Mouse (Mus musculus) frontal cortex, postnatal 14 days (tissue): ENCODE data around the gene Hivep1.
A peak's percentile ranks its signal among the peaks of the same experiment; 100 is the strongest.

Experiments
- DNase-seq, 2 experiments: peaks; one replicate each; pipeline ENCODE4 v3.0.0; 2022; ENCODE audit warnings: low spot score in 2 of 2

The Hivep1 gene

GRCm38 (mm10) chr13:42075546-42075945 is 23.7 kb downstream of the Hivep1 start:
- DNase-seq, result no peak

DNA sequence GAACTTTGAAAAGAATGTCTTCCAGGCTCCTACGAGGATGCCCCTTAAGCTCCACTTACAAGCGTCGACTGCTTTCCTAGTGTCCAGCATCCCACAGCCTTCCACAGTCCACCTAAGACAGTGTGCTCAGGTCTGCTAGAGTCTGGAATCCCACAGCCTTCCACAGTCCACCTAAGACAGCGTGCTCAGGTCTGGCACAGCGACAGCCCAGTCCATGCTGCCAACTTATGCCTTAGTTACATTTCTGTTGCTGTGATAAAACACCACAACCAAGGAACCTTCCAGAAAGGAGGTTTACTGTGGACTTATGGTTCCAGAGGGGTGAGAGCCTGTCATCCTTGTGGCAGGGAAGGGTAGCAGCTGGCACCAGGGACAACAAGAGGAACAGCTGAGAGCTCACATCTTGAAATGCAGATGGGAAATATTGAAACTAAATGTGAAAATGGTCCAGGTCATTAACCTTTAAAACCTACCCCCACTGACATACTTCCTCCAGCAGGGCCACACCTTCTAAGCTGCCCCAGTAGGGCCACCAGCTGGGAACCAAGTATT is 25.0 kb downstream of the Hivep1 start:
- no peak for DNase-seq

GRCm38 (mm10) chr13:42077629-42078028 is 25.8 kb downstream of the Hivep1 start:
- DNase-seq, result no peak

DNA sequence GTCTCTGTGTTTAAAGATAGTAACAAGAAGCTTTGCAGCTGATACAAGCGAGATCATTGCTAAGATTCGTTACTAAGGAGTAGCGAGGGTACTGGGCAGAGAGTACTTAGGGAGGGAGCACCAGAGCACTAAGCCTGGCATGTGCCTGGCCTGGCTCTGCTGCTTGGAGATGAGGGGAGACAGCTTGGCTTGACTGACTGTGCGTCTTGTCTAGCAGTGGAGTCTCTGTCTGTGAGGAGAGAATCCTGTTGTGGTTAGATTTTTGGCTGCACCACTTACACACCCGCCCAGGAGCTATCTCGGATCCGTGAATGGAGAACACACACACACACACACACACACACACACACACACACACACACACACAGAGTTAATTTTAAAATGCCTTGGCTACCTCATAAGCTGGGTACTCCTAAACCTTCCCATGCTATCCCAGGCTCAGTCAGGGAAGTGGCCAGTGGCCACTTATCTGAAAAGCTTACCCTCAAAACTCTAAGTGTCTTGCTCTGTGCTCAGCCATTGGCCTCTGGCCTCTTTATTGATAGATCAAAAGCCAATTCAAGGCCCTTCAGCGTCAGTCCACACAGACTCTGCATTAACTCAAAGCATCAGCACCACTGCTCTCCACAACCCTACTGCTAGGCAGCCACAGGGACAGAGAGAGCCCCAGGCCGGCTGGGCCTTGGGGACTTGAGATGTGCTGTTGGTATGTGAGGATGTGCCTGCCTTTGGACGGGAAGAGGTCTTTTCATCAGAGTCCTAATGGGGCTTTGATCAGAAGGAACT is 28.5 kb downstream of the Hivep1 start:
- no peak for DNase-seq

DNA sequence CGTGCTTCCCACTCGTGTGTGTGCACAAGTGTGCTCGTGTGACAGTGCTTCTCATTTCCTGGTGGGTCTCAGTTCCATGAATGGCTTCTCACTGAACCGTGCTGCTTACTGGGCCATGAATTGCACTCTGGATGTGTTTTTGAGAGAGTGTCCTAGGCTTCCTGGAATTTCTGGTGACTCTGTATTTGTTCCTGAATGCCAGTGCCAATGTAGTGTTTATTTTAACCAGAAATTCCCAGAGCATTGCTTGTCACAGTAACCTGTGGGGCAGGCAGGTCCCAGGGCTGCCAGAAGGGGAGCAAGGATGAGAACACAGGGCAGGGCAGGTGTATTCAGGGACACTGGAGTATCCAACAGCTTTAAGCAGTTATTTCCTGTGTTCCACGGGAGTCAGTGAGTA is 36.5 kb downstream of the Hivep1 start:
- no peak for DNase-seq

DNA sequence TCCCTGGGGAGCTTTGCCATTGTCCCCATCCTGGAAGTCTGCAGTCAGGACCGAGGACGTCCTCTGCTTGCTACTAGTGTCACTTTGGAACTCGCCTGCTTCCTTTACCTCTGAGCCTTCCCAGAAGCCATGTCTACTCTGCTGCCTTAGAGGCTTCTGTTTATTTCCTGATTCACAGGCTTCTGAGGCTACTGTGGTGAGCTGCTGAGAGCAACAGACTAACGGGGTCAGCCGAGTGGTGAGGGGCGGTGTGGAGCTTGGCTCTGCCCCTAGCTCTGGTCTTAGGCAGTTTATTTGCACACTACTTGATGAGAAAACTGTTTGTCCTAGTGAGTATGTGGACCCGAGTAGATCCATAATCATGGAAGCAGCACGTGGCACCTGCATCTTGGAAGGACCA is 37.2 kb downstream of the Hivep1 start:
- no peak for DNase-seq

- DNase-seq, result no peak
These were observed 38.9 kb downstream of the Hivep1 start for GRCm38 (mm10) chr13:42090751-42091150.

DNA sequence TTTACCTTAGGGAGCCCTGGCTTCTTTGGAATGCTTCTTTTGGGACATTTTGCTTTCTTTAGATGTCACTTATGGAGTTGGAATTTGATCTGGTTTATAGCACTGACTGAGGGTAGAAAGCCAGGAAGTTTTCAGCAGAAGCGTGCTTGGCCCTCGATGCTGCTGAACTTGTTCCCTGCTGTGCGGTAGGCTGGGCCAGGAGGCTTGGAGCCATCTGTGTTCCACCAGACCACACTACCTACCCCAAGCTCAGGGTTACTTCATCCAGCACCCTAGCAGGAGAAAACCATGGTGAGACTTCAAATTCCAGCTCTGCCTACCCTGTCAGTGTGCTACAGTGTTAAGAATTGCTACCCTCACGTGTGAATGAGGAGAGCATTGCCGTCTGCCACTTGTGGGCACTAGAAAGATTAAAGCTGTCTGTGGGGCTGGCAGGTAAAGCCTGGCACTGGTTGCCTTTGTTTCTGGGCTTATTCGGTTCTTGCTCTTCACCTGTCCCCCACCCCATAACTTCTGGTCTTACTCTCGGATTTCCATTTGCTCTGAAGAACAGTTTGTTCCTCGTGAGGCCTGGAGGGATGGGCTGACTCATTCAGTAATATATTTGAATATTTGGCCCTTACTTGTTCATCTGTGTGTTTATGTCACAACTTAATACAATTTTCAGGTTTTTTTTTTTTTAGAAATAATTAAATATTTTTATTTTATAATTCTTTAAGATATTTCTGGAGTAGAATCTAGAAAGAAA is 40.7 kb downstream of the Hivep1 start:
- DNase-seq, result no peak

- DNase-seq, result no peak
These were observed 41.6 kb downstream of the Hivep1 start for GRCm38 (mm10) chr13:42093268-42094042.

DNA sequence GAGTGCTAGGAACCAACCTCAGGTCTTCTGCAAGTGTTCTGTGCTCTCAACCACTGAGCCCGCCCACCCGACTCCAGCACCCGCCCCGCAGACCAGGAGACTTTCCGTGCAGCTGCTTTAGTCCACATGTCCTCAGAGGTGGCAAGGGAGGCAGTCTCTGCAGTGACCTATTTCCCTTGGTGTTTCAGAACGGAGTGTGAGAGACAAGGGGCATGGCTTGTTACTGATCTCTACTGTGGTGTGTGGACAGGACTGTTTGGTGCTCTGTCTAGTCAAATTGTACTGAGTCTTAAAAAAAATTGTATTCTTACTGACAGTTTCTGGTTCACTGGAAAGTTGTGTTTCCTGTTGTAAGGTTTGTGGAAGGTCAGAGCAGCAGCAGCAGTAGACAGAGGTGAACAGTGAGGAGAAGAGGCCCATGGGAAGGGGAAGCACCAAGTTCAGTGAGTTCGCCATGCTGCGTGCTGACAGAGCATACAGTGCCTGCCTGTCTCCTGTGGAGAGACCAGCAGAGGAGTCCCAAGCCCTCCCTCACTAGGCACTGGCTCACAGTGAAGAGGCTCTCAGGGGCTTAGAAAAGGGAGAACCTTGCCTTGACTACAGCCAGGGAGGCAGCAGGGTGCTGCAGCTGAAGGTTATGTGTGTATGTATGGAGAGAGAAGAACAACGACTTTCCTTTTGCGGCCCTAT is 44.1 kb downstream of the Hivep1 start:
- no peak for DNase-seq

DNA sequence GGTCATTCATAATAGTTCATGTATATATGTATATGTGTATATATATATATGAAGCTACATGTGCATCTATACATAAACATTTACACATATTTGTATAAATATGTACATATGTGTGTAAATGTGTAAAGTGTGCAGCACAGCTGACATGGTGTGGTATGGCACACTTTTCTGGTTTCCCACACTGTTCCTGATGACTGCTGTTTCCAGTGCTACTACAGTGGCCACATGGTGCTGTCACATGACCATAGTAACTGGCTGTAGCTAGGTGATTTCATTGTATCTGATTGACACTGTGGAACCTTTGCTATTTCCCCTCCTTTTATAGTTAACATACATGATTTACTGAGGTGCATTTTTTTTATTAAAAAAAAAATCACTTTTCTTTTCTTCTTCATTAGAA is 45.3 kb downstream of the Hivep1 start:
- no peak for DNase-seq

DNA sequence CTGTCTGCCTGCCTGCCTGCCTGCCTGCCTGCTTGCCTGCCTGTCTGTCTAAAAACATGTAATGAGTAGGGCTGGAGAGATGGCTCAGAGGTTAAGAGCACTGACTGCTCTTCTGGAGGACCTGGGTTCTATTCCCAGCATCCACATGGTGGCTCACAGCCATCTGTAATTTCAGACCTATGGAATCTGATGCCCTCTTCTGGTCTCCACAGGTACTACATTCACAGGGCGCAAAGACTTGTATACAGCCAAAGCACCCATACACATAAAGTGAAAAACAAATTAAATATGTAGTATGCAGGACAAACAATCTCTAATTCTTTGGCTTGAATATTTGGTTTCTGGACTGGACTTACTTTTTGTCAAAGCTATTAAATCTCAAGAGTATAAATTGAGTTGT is 46.7 kb downstream of the Hivep1 start:
- no peak for DNase-seq

- DNase-seq, result no peak
These were observed 47.7 kb downstream of the Hivep1 start for GRCm38 (mm10) chr13:42099523-42099922.

- no peak for DNase-seq
These were observed 49.8 kb downstream of the Hivep1 start for GRCm38 (mm10) chr13:42101440-42102190.

GRCm38 (mm10) chr13:42102980-42103379 is 51.2 kb downstream of the Hivep1 start:
- peak; percentile 46 to 49 for DNase-seq

DNA sequence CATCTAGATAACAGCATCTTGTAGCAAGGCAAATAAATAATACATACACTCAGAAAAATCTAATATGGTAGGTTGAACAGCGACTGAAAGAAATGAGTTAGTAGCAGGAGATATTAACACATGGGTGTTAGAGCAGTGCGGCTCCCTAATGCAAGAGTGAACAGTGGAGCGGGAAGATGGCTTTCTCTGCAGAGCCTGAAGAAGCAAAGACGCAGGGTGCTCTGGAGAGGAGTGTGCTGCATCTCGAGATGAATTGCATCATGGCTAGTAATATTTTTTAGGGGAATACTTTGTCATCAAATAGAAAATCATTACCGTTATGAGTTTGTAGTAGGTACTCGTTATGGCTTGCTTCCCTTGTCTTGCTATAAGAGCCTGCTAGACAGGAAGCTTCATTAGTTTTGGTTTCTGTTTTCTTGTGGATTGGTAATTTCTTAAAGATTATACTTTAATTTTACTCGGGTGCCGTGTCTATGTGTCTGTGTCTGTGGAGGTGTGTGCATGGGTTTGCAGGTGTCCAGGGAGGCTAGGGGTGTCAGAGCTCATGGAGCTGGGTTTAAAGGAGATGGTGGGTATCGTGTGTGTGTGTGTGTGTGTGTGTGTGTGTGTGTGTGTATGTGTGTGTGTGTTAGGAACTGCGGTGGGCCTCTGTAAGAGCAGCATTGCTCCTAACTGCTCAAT is 51.8 kb downstream of the Hivep1 start:
- no peak for DNase-seq

DNA sequence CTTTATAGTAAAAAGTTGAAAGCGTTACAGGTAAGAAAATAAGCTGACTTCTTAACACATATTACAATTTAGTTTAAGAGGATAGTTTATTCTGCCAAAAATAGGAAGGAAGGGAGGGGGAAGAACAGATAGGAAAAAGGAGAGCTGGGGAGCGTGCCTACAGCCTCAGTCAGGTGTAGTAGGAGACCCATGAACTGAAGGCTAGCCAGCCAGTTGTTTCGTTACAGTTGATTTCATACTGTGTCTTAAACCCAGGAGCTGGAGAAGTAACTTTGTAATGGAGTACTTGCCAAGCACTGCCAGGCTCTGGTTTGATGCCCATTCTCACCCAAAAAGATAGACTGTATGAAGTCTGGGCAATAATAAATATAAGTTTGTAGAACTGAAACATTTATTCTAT is 52.5 kb downstream of the Hivep1 start:
- DNase-seq, result no peak

DNA sequence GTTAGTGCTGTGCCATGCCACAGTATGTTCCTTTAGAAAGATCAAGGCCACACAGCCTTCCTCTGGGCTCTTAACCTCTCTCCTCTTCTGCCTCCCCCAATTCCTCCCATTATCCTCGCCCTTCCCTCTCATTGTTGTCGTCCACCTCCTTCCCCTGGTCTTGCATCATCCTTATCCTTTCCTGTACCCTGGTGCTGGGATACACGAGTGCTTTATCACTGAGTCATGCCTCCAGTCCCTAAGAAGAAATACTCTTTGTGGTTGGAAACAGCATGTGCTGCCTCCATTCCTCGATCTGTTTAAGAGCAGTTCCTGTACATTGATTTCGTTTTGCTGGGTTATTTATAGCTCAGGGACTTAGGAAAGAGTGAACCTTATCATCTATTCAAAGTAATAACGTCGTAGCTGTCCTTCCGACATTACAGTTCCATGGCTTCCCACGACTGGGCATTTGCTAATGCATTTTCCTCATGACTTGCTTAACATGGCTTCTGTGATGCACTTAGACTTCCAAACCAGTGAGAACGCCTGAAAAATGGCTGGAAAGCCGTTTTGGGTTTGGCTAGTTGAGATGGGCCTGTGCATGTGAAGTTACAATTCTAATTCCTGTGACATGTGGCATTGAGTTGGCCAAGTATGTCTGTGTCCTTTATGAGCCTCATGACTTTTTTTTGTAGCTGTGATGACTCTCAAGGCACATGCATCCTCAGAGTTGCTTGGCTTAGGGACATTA is 56.8 kb downstream of the Hivep1 start:
- DNase-seq, result no peak

GRCm38 (mm10) chr13:42110416-42110815 is 58.6 kb downstream of the Hivep1 start:
- DNase-seq, result no peak

- no peak for DNase-seq
These were observed 60.2 kb downstream of the Hivep1 start for GRCm38 (mm10) chr13:42112071-42112470.
